Mouse (Mus musculus) heart, adult 2 months (tissue): ENCODE measurements at regions not wholly inside any gene's neighbourhood (a gene's known extent, or its start where the extent isn't known, plus 50 kb on each side); places are given as distances from the start of the nearest gene placed in this dataset.

Source experiments
- EP300 ChIP-seq: fragments of 200-500 bp; IDR thresholded peaks from 2 replicates; pipeline ENCODE4 v1.6.1; 2011; ENCODE audit warnings: low read depth, low read length, control low read depth; ENCODE audit not compliant: insufficient read depth
- POLR2A ChIP-seq: fragments of 200-500 bp; IDR thresholded peaks from 2 replicates; pipeline ENCODE4 v1.6.1; 2011; ENCODE audit warnings: mild to moderate bottlenecking, low read depth, low read length, control low read depth; ENCODE audit not compliant: insufficient read depth

GRCm38 (mm10) chr1:129148733-129149388, 124.2 kb upstream of the Thsd7b start:
- TF ChIP-seq POLR2A (no peak), EP300 (no peak)
